Mouse (Mus musculus): Measurements from ENCODE around the gene Sord. TPM values are rescaled to one million over a fixed set of nuclear protein-coding genes. Genes with fewer than 3 reads are reported as not detected.

Gene Sord
- polyA plus RNA-seq, 1 experiment, result 18.5 TPM

- H3K4me3 ChIP-seq, result no peak within 1 kb of the TSS
- no peaks in the 10 kb centered on the region for H3K79me2 ChIP-seq (ENCODE audit: control insufficient read depth, insufficient read depth)
- no peak within 1 kb of the TSS for H3ac ChIP-seq (ENCODE audit: control insufficient read depth, insufficient read length)
- H3K4me2 ChIP-seq (ENCODE audit: low read depth), result peak within 1 kb of the TSS; percentile 67
- no peaks in the 10 kb centered on the region for H3K36me3 ChIP-seq (ENCODE audit: control insufficient read depth, insufficient read depth)
- peaks cover 13% of the 10 kb centered on the region for H3K27me3 ChIP-seq (ENCODE audit: control insufficient read depth, insufficient read depth, insufficient read length)
- TF ChIP-seq MYOD1 (IDR thresholded peaks at IDR 0.05; ENCODE audit: control insufficient read depth in 1 of 3, insufficient read length in 2 of 3, low read depth in 2 of 3), result peak in 2 of 3 experiments; percentile 53 to 58
- TF ChIP-seq POLR2AphosphoS2 (IDR thresholded peaks at IDR 0.05; ENCODE audit: insufficient read length, low read depth), result no peak
These were observed 64.3 kb downstream of the Sord start, which contains the start of gene Duoxa2 for GRCm38 (mm10) chr2:122298596-122299490. Gene Duoxa2 (plus strand): TSS chr2:122298900.

GRCm38 (mm10) chr2:122299911-122300655 is 65.5 kb downstream of the Sord start:
- Histone ChIP-seq H3K4me2 (ENCODE audit: low read depth) (no peak overlapping the region), H3K27me3 (ENCODE audit: control insufficient read depth, insufficient read depth, insufficient read length) (peaks cover 13% of the 10 kb centered on the region)
- TF ChIP-seq MYOD1 (IDR thresholded peaks at IDR 0.05; ENCODE audit: control insufficient read depth in 1 of 3, insufficient read length in 2 of 3, low read depth in 2 of 3) (no peak), USF1 (IDR thresholded peaks at IDR 0.05; ENCODE audit: low read depth) (no peak), CEBPB (IDR thresholded peaks at IDR 0.05; ENCODE audit: insufficient read depth, poor library complexity, severe bottlenecking) (no peak), POLR2A (IDR thresholded peaks at IDR 0.05; ENCODE audit: insufficient read length, low read depth) (no peak), TCF3 (IDR thresholded peaks at IDR 0.05; ENCODE audit: insufficient read length, low read depth) (no peak), MYOG (IDR thresholded peaks at IDR 0.05; ENCODE audit: control insufficient read depth in 1 of 3, insufficient read depth in 1 of 3, insufficient read length in 2 of 3, low read depth in 2 of 3) (no peak), SRF (IDR thresholded peaks at IDR 0.05; ENCODE audit: control insufficient read depth, insufficient read length, low read depth) (no peak), POLR2AphosphoS2 (IDR thresholded peaks at IDR 0.05; ENCODE audit: insufficient read length, low read depth) (no peak), MAX (IDR thresholded peaks at IDR 0.05; ENCODE audit: low read depth) (no peak), TCF12 (IDR thresholded peaks at IDR 0.05; ENCODE audit: insufficient read depth, poor library complexity, severe bottlenecking) (no peak), E2F4 (IDR thresholded peaks at IDR 0.05; ENCODE audit: insufficient read depth) (no peak), REST (IDR thresholded peaks at IDR 0.05; ENCODE audit: insufficient read depth, insufficient read length) (no peak)

GRCm38 (mm10) chr2:122300656-122301020 is 66.1 kb downstream of the Sord start:
- no peak overlapping the region for H3ac ChIP-seq (ENCODE audit: control insufficient read depth, insufficient read length)
- H3K79me2 ChIP-seq (ENCODE audit: control insufficient read depth, insufficient read depth), result no peaks in the 10 kb centered on the region
- no peaks in the 10 kb centered on the region for H3K36me3 ChIP-seq (ENCODE audit: control insufficient read depth, insufficient read depth)
- TF ChIP-seq MYOG (IDR thresholded peaks at IDR 0.05; ENCODE audit: control insufficient read depth in 1 of 3, insufficient read depth in 1 of 3, insufficient read length in 2 of 3, low read depth in 2 of 3) (no peak), REST (IDR thresholded peaks at IDR 0.05; ENCODE audit: insufficient read depth, insufficient read length) (no peak), E2F4 (IDR thresholded peaks at IDR 0.05; ENCODE audit: insufficient read depth) (no peak), SRF (IDR thresholded peaks at IDR 0.05; ENCODE audit: control insufficient read depth, insufficient read length, low read depth) (no peak), TCF3 (IDR thresholded peaks at IDR 0.05; ENCODE audit: insufficient read length, low read depth) (no peak), POLR2A (IDR thresholded peaks at IDR 0.05; ENCODE audit: insufficient read length, low read depth) (no peak), MYOD1 (IDR thresholded peaks at IDR 0.05; ENCODE audit: control insufficient read depth in 1 of 3, insufficient read length in 2 of 3, low read depth in 2 of 3) (no peak), MAX (IDR thresholded peaks at IDR 0.05; ENCODE audit: low read depth) (no peak), POLR2AphosphoS2 (IDR thresholded peaks at IDR 0.05; ENCODE audit: insufficient read length, low read depth) (no peak), TCF12 (IDR thresholded peaks at IDR 0.05; ENCODE audit: insufficient read depth, poor library complexity, severe bottlenecking) (no peak), USF1 (IDR thresholded peaks at IDR 0.05; ENCODE audit: low read depth) (no peak)
- no peak overlapping the region for H3K4me3 ChIP-seq
- no peak overlapping the region for H3K4me2 ChIP-seq (ENCODE audit: low read depth)
- H3K27me3 ChIP-seq (ENCODE audit: control insufficient read depth, insufficient read depth, insufficient read length), result peaks cover 13% of the 10 kb centered on the region

More at GRCm38 (mm10) chr2:122299911-122300655, 65.5 kb downstream of the Sord start:
- H3K36me3 ChIP-seq (ENCODE audit: control insufficient read depth, insufficient read depth), result no peaks in the 10 kb centered on the region
- no peaks in the 10 kb centered on the region for H3K79me2 ChIP-seq (ENCODE audit: control insufficient read depth, insufficient read depth)
- H3K4me3 ChIP-seq, result no peak overlapping the region
- H3ac ChIP-seq (ENCODE audit: control insufficient read depth, insufficient read length), result no peak overlapping the region

- H3K27me3 ChIP-seq (ENCODE audit: control insufficient read depth, insufficient read depth, insufficient read length), result peaks cover 13% of the 10 kb centered on the region
- no peak overlapping the region for H3K4me3 ChIP-seq
- H3K79me2 ChIP-seq (ENCODE audit: control insufficient read depth, insufficient read depth), result no peaks in the 10 kb centered on the region
- H3K4me2 ChIP-seq (ENCODE audit: low read depth), result no peak overlapping the region
- no peaks in the 10 kb centered on the region for H3K36me3 ChIP-seq (ENCODE audit: control insufficient read depth, insufficient read depth)
- TF ChIP-seq MYOD1 (IDR thresholded peaks at IDR 0.05; ENCODE audit: control insufficient read depth in 1 of 3, insufficient read length in 2 of 3, low read depth in 2 of 3), result no peak
- TF ChIP-seq MAX (IDR thresholded peaks at IDR 0.05; ENCODE audit: low read depth), result no peak
- no peak for TF ChIP-seq POLR2AphosphoS2 (IDR thresholded peaks at IDR 0.05; ENCODE audit: insufficient read length, low read depth)
- TF ChIP-seq CEBPB (IDR thresholded peaks at IDR 0.05; ENCODE audit: insufficient read depth, poor library complexity, severe bottlenecking), result no peak
- no peak for TF ChIP-seq MYOG (IDR thresholded peaks at IDR 0.05; ENCODE audit: control insufficient read depth in 1 of 3, insufficient read depth in 1 of 3, insufficient read length in 2 of 3, low read depth in 2 of 3)
- no peak for TF ChIP-seq USF1 (IDR thresholded peaks at IDR 0.05; ENCODE audit: low read depth)
- TF ChIP-seq REST (IDR thresholded peaks at IDR 0.05; ENCODE audit: insufficient read depth, insufficient read length), result no peak
- TF ChIP-seq SRF (IDR thresholded peaks at IDR 0.05; ENCODE audit: control insufficient read depth, insufficient read length, low read depth), result no peak
- TF ChIP-seq TCF12 (IDR thresholded peaks at IDR 0.05; ENCODE audit: insufficient read depth, poor library complexity, severe bottlenecking), result no peak
- no peak for TF ChIP-seq POLR2A (IDR thresholded peaks at IDR 0.05; ENCODE audit: insufficient read length, low read depth)
- no peak for TF ChIP-seq E2F4 (IDR thresholded peaks at IDR 0.05; ENCODE audit: insufficient read depth)
- TF ChIP-seq TCF3 (IDR thresholded peaks at IDR 0.05; ENCODE audit: insufficient read length, low read depth), result no peak
- H3ac ChIP-seq (ENCODE audit: control insufficient read depth, insufficient read length), result no peak overlapping the region
These were observed 66.8 kb downstream of the Sord start for GRCm38 (mm10) chr2:122301081-122301920.

Data from myocyte (in vitro differentiated cells).